Comparison of ENCODE assay signal across 8 mouse cellular contexts in genomic region chr13:101693967-101694495, GRCm38 (mm10).
DNase-seq lines count a peak whose midpoint lies in the region; ATAC-seq and TF ChIP-seq lines count a peak whose summit lies in the region.

No protein-coding gene starts in this region.

- peak overlapping the region; percentile 71 for H3K27ac ChIP-seq in bone marrow, adult 2 months (ENCODE audit: control insufficient read depth, insufficient read depth, low read depth, low read length, poor library complexity)
- no peak overlapping the region for H3K27ac ChIP-seq in embryonic fibroblast, embryonic 13.5 days (ENCODE audit: insufficient read depth, low read length)
- H3K27ac ChIP-seq in heart, embryonic 14.5 days (replicated peaks in 1 of 2; ENCODE audit: control insufficient read depth in 1 of 2, insufficient read depth in 1 of 2, low read depth in 2 of 2, low read length in 2 of 2), result peak overlapping the region; percentile 74 to 77
- H3K27ac ChIP-seq in liver, embryonic 12.5 days, result peak overlapping the region; percentile 85
- peak overlapping the region; percentile 86 for H3K27ac ChIP-seq in stomach, embryonic 15.5 days

- TF ChIP-seq POLR2A in bone marrow, adult 2 months (IDR thresholded peaks at IDR 0.05; ENCODE audit: borderline replicate concordance, control insufficient read depth, low read depth, low read length), result 0 out of 2 replicates have a peak, but pooled peaks have one; percentile 31
- no peak for TF ChIP-seq POLR2A in embryonic fibroblast, embryonic 13.5 days (IDR thresholded peaks at IDR 0.05; ENCODE audit: low read depth, low read length)

- H3K9me3 ChIP-seq in heart, embryonic 14.5 days (ENCODE audit: control insufficient read depth, low read length), result no peaks in the 10 kb centered on the region
- H3K9me3 ChIP-seq in liver, embryonic 12.5 days (replicated peaks), result no peaks in the 10 kb centered on the region
- no peaks in the 10 kb centered on the region for H3K9me3 ChIP-seq in stomach, embryonic 15.5 days

- H3K4me1 ChIP-seq in bone marrow, adult 2 months (ENCODE audit: control insufficient read depth, insufficient read depth, low read length), result peaks cover 2% of the 10 kb centered on the region
- H3K4me1 ChIP-seq in embryonic fibroblast, embryonic 13.5 days (ENCODE audit: control insufficient read depth, insufficient read depth, low read length), result peaks cover 20% of the 10 kb centered on the region
- H3K4me1 ChIP-seq in heart, embryonic 14.5 days (ENCODE audit: control insufficient read depth in 2 of 2, insufficient read depth in 2 of 2, low read length in 2 of 2), result peaks cover 22 to 41% of the 10 kb centered on the region in 2 experiments
- peaks cover 63% of the 10 kb centered on the region for H3K4me1 ChIP-seq in liver, embryonic 12.5 days
- peaks cover 15% of the 10 kb centered on the region for H3K4me1 ChIP-seq in stomach, embryonic 15.5 days

- ATAC-seq in heart, embryonic 14.5 days (ENCODE audit: insufficient number of reproducible peaks, insufficient read depth, low FRiP score, low read depth), result peak; percentile 70
- ATAC-seq in liver, embryonic 12.5 days, result peak; percentile 93
- ATAC-seq in stomach, embryonic 15.5 days (ENCODE audit: insufficient read depth, low FRiP score, low read depth), result peak; percentile 86

- peaks cover 10% of the 10 kb centered on the region for H3K36me3 ChIP-seq in heart, embryonic 14.5 days (ENCODE audit: control insufficient read depth, insufficient read depth, low read length)
- H3K36me3 ChIP-seq in liver, embryonic 12.5 days, result peaks cover 18% of the 10 kb centered on the region
- peaks cover 5% of the 10 kb centered on the region; the same call in 1 of the 2 replicates for H3K36me3 ChIP-seq in stomach, embryonic 15.5 days

- TF ChIP-seq CTCF in bone marrow, adult 2 months (IDR thresholded peaks at IDR 0.05; ENCODE audit: control insufficient read depth, insufficient read depth, low read length), result peak; percentile 64
- TF ChIP-seq CTCF in embryonic fibroblast, embryonic 13.5 days (IDR thresholded peaks at IDR 0.05; ENCODE audit: borderline replicate concordance, insufficient read depth, low read length), result 0 out of 2 replicates have a peak, but pooled peaks have one; percentile 15

- peak; percentile 29 for DNase-seq in 3T3-L1 (ENCODE audit: low read depth, low spot score)
- DNase-seq in kidney, postnatal 10 days, result peak; percentile 74
- peak; percentile 61 for DNase-seq in neural tube, embryonic 10.5 days (ENCODE audit: extremely low spot score, low spot score)

- WGBS in bone marrow, adult 2 months, result 2% methylated on average over 12 of the region's 12 CpGs
- 1% methylated on average over 12 of the region's 12 CpGs for WGBS in heart, embryonic 14.5 days
- WGBS in liver, embryonic 12.5 days (ENCODE audit: insufficient replicate concordance), result under 1% methylated on average over 12 of the region's 12 CpGs
- 3% methylated on average over 12 of the region's 12 CpGs for WGBS in stomach, embryonic 15.5 days

- H3K27me3 ChIP-seq in heart, embryonic 14.5 days (ENCODE audit: control insufficient read depth, insufficient read depth, low read length), result no peaks in the 10 kb centered on the region
- H3K27me3 ChIP-seq in liver, embryonic 12.5 days (replicated peaks), result no peaks in the 10 kb centered on the region
- H3K27me3 ChIP-seq in stomach, embryonic 15.5 days (replicated peaks), result no peaks in the 10 kb centered on the region

- peak overlapping the region; percentile 70 for H3K4me3 ChIP-seq in bone marrow, adult 2 months (replicated peaks; ENCODE audit: control insufficient read depth, low read depth, low read length)
- H3K4me3 ChIP-seq in embryonic fibroblast, embryonic 13.5 days (ENCODE audit: insufficient read depth, low read length), result peak overlapping the region; percentile 51
- peak overlapping the region; percentile 49 to 72 for H3K4me3 ChIP-seq in heart, embryonic 14.5 days (ENCODE audit: control insufficient read depth in 1 of 2, insufficient read depth in 1 of 2, low read depth in 1 of 2, low read length in 2 of 2)
- peak overlapping the region; percentile 76 for H3K4me3 ChIP-seq in liver, embryonic 12.5 days
- H3K4me3 ChIP-seq in stomach, embryonic 15.5 days (replicated peaks), result peak overlapping the region; percentile 58

- peak overlapping the region; percentile 83 for H3K9ac ChIP-seq in heart, embryonic 14.5 days (ENCODE audit: low read length)
- peak overlapping the region; percentile 86 for H3K9ac ChIP-seq in liver, embryonic 12.5 days
- H3K9ac ChIP-seq in stomach, embryonic 15.5 days, result peak overlapping the region; percentile 48; the same call in 1 of the 2 replicates

- peak overlapping the region; percentile 86 for H3K4me2 ChIP-seq in heart, embryonic 14.5 days (ENCODE audit: low read length)
- H3K4me2 ChIP-seq in liver, embryonic 12.5 days, result peak overlapping the region; percentile 95
- H3K4me2 ChIP-seq in stomach, embryonic 15.5 days, result peak overlapping the region; percentile 90
